Mouse (Mus musculus) kidney, postnatal 14 days (tissue): ENCODE results near the gene Enox1.

Experiments used
- DNase-seq: peaks from one replicate; pipeline ENCODE4 v3.0.0; 2022; ENCODE audit warnings: mixed read lengths

Gene Enox1

GRCm38 (mm10) chr14:77464782-77465181 is 308.2 kb downstream of the Enox1 start:
- no peak for DNase-seq

- DNase-seq = no peak
These were observed 314.0 kb downstream of the Enox1 start for GRCm38 (mm10) chr14:77470577-77470976.

GRCm38 (mm10) chr14:77473501-77473900 is 316.9 kb downstream of the Enox1 start:
- DNase-seq = no peak

GRCm38 (mm10) chr14:77474026-77474425 is 317.5 kb downstream of the Enox1 start:
- DNase-seq = no peak

GRCm38 (mm10) chr14:77475134-77475820 is 318.7 kb downstream of the Enox1 start:
- no peak for DNase-seq

- DNase-seq = no peak
These were observed 321.1 kb downstream of the Enox1 start for GRCm38 (mm10) chr14:77477704-77478103.

- no peak for DNase-seq
These were observed 321.6 kb downstream of the Enox1 start for GRCm38 (mm10) chr14:77478210-77478609.

- DNase-seq = no peak
These were observed 322.1 kb downstream of the Enox1 start for GRCm38 (mm10) chr14:77478692-77479091.

GRCm38 (mm10) chr14:77483076-77483475 is 326.5 kb downstream of the Enox1 start:
- DNase-seq = no peak

- DNase-seq = peak; percentile 85
These were observed 328.4 kb downstream of the Enox1 start for GRCm38 (mm10) chr14:77484951-77485447.

- DNase-seq = no peak
These were observed 334.1 kb downstream of the Enox1 start for GRCm38 (mm10) chr14:77490699-77491098.

- no peak for DNase-seq
These were observed 335.2 kb downstream of the Enox1 start for GRCm38 (mm10) chr14:77491731-77492130.

- DNase-seq = no peak
These were observed 343.5 kb downstream of the Enox1 start for GRCm38 (mm10) chr14:77499996-77500581.

GRCm38 (mm10) chr14:77504458-77505135 is 348.0 kb downstream of the Enox1 start:
- DNase-seq = no peak

- DNase-seq = no peak
These were observed 349.8 kb downstream of the Enox1 start for GRCm38 (mm10) chr14:77506341-77506740.

- DNase-seq = no peak
These were observed 351.5 kb downstream of the Enox1 start for GRCm38 (mm10) chr14:77508036-77508435.

GRCm38 (mm10) chr14:77509042-77509441 is 352.5 kb downstream of the Enox1 start:
- no peak for DNase-seq

GRCm38 (mm10) chr14:77509924-77510323 is 353.4 kb downstream of the Enox1 start:
- DNase-seq = no peak

GRCm38 (mm10) chr14:77511137-77511870 is 354.7 kb downstream of the Enox1 start:
- DNase-seq = no peak

- no peak for DNase-seq
These were observed 361.5 kb downstream of the Enox1 start for GRCm38 (mm10) chr14:77518017-77518416.

GRCm38 (mm10) chr14:77518941-77519695 is 362.6 kb downstream of the Enox1 start:
- DNase-seq = no peak

- DNase-seq = no peak
These were observed 363.1 kb downstream of the Enox1 start for GRCm38 (mm10) chr14:77519701-77520100.
